Mouse (Mus musculus): ENCODE measurements around the gene Pnma1. TPM values are rescaled to one million over a fixed set of nuclear protein-coding genes. Genes with fewer than 3 reads are reported as not detected.

Gene Pnma1
- polyA plus RNA-seq, 1 experiment from 2014 or later = 0.43 TPM

GRCm38 (mm10) chr12:84175659-84176061, 27.4 kb upstream of the Pnma1 start:
- H3K4me3 ChIP-seq (ENCODE audit: low read depth, low read length) = peak overlapping the region; percentile 36
- H3K4me1 ChIP-seq (replicated peaks; ENCODE audit: control insufficient read depth, insufficient read depth, low read length) = peaks cover 55% of the 10 kb centered on the region
- H3K36me3 ChIP-seq (ENCODE audit: control insufficient read depth, insufficient read depth) = peaks cover 27% of the 10 kb centered on the region
- peak overlapping the region; percentile 65 for H3K4me2 ChIP-seq (replicated peaks; ENCODE audit: low read depth)
- H3K9me3 ChIP-seq (ENCODE audit: control insufficient read depth) = no peaks in the 10 kb centered on the region
- ATAC-seq = peak; percentile 70
- TF ChIP-seq CTCF (IDR thresholded peaks at IDR 0.05; ENCODE audit: low read depth) = peak; percentile 30
- H3K27ac ChIP-seq (ENCODE audit: low read depth, low read length) = peak overlapping the region; percentile 93
- WGBS = under 1% methylated on average over 19 of the region's 20 CpGs
- 0 out of 2 replicates have a peak overlapping the region, but pooled peaks have one; percentile 19 for H3K9ac ChIP-seq (ENCODE audit: low read depth, low read length)
- no peaks in the 10 kb centered on the region for H3K27me3 ChIP-seq (replicated peaks; ENCODE audit: control insufficient read depth, insufficient read depth, low read length)

- Histone ChIP-seq H3K36me3 (ENCODE audit: control insufficient read depth, insufficient read depth) (peaks cover 27% of the 10 kb centered on the region), H3K4me3 (ENCODE audit: low read depth, low read length) (0 out of 2 replicates have a peak overlapping the region, but pooled peaks have one; percentile 36), H3K4me2 (replicated peaks; ENCODE audit: low read depth) (peak overlapping the region; percentile 65), H3K27ac (ENCODE audit: low read depth, low read length) (peak overlapping the region; percentile 93), H3K4me1 (replicated peaks; ENCODE audit: control insufficient read depth, insufficient read depth, low read length) (peaks cover 47% of the 10 kb centered on the region), H3K9me3 (ENCODE audit: control insufficient read depth) (no peaks in the 10 kb centered on the region), H3K9ac (ENCODE audit: low read depth, low read length) (0 out of 2 replicates have a peak overlapping the region, but pooled peaks have one; percentile 19), H3K27me3 (replicated peaks; ENCODE audit: control insufficient read depth, insufficient read depth, low read length) (no peaks in the 10 kb centered on the region)
- 29% methylated on average over 6 of the region's 6 CpGs for WGBS
- peak; percentile 52 for ATAC-seq
- no peak for TF ChIP-seq CTCF (IDR thresholded peaks at IDR 0.05; ENCODE audit: low read depth)
Measured at GRCm38 (mm10) chr12:84174871-84175270, 26.6 kb upstream of the Pnma1 start.

- Histone ChIP-seq H3K9ac (ENCODE audit: low read depth, low read length) (0 out of 2 replicates have a peak overlapping the region, but pooled peaks have one; percentile 22), H3K4me3 (ENCODE audit: low read depth, low read length) (no peak overlapping the region), H3K36me3 (ENCODE audit: control insufficient read depth, insufficient read depth) (peaks cover 31% of the 10 kb centered on the region)
Measured at GRCm38 (mm10) chr12:84174190-84174811, 26.0 kb upstream of the Pnma1 start.

GRCm38 (mm10) chr12:84173309-84173915, 25.1 kb upstream of the Pnma1 start:
- peak overlapping the region; percentile 22; the same call in 1 of the 2 replicates for H3K9ac ChIP-seq (ENCODE audit: low read depth, low read length)
- no peaks in the 10 kb centered on the region for H3K27me3 ChIP-seq (replicated peaks; ENCODE audit: control insufficient read depth, insufficient read depth, low read length)
- H3K4me2 ChIP-seq (replicated peaks; ENCODE audit: low read depth) = peak overlapping the region; percentile 65

More at GRCm38 (mm10) chr12:84174190-84174811, 26.0 kb upstream of the Pnma1 start:
- H3K27me3 ChIP-seq (replicated peaks; ENCODE audit: control insufficient read depth, insufficient read depth, low read length) = no peaks in the 10 kb centered on the region
- peak overlapping the region; percentile 93 for H3K27ac ChIP-seq (ENCODE audit: low read depth, low read length)
- TF ChIP-seq CTCF (IDR thresholded peaks at IDR 0.05; ENCODE audit: low read depth) = no peak
- peaks cover 46% of the 10 kb centered on the region for H3K4me1 ChIP-seq (replicated peaks; ENCODE audit: control insufficient read depth, insufficient read depth, low read length)
- no peaks in the 10 kb centered on the region for H3K9me3 ChIP-seq (ENCODE audit: control insufficient read depth)
- 34% methylated on average over 9 of the region's 9 CpGs for WGBS
- ATAC-seq = peak; percentile 51
- H3K4me2 ChIP-seq (replicated peaks; ENCODE audit: low read depth) = peak overlapping the region; percentile 65

GRCm38 (mm10) chr12:84172862-84173261, 24.6 kb upstream of the Pnma1 start:
- no peak overlapping the region for H3K9ac ChIP-seq (ENCODE audit: low read depth, low read length)
- H3K27me3 ChIP-seq (replicated peaks; ENCODE audit: control insufficient read depth, insufficient read depth, low read length) = no peaks in the 10 kb centered on the region
- no peak overlapping the region for H3K27ac ChIP-seq (ENCODE audit: low read depth, low read length)
- H3K4me3 ChIP-seq (ENCODE audit: low read depth, low read length) = no peak overlapping the region
- H3K36me3 ChIP-seq (ENCODE audit: control insufficient read depth, insufficient read depth) = peaks cover 31% of the 10 kb centered on the region
- WGBS = 93% methylated on average over 17 of the region's 17 CpGs
- no peak overlapping the region for H3K4me2 ChIP-seq (replicated peaks; ENCODE audit: low read depth)
- no peak for TF ChIP-seq CTCF (IDR thresholded peaks at IDR 0.05; ENCODE audit: low read depth)
- H3K4me1 ChIP-seq (replicated peaks; ENCODE audit: control insufficient read depth, insufficient read depth, low read length) = peaks cover 34% of the 10 kb centered on the region
- H3K9me3 ChIP-seq (ENCODE audit: control insufficient read depth) = no peaks in the 10 kb centered on the region
- no peak for ATAC-seq

More at GRCm38 (mm10) chr12:84173309-84173915, 25.1 kb upstream of the Pnma1 start:
- ATAC-seq = no peak
- Histone ChIP-seq H3K4me1 (replicated peaks; ENCODE audit: control insufficient read depth, insufficient read depth, low read length) (peaks cover 39% of the 10 kb centered on the region), H3K4me3 (ENCODE audit: low read depth, low read length) (no peak overlapping the region), H3K9me3 (ENCODE audit: control insufficient read depth) (no peaks in the 10 kb centered on the region), H3K27ac (ENCODE audit: low read depth, low read length) (peak overlapping the region; percentile 93), H3K36me3 (ENCODE audit: control insufficient read depth, insufficient read depth) (peaks cover 31% of the 10 kb centered on the region)
- WGBS = 77% methylated on average over 13 of the region's 13 CpGs
- TF ChIP-seq CTCF (IDR thresholded peaks at IDR 0.05; ENCODE audit: low read depth) = no peak

- no peak overlapping the region for H3K9ac ChIP-seq (ENCODE audit: low read depth, low read length)
- no peak for ATAC-seq
- H3K4me1 ChIP-seq (replicated peaks; ENCODE audit: control insufficient read depth, insufficient read depth, low read length) = peaks cover 28% of the 10 kb centered on the region
- peaks cover 36% of the 10 kb centered on the region for H3K36me3 ChIP-seq (ENCODE audit: control insufficient read depth, insufficient read depth)
- TF ChIP-seq CTCF (IDR thresholded peaks at IDR 0.05; ENCODE audit: low read depth) = no peak
- 89% methylated on average over 3 of the region's 3 CpGs for WGBS
- H3K4me2 ChIP-seq (replicated peaks; ENCODE audit: low read depth) = no peak overlapping the region
- H3K4me3 ChIP-seq (ENCODE audit: low read depth, low read length) = no peak overlapping the region
- no peaks in the 10 kb centered on the region for H3K9me3 ChIP-seq (ENCODE audit: control insufficient read depth)
- no peaks in the 10 kb centered on the region for H3K27me3 ChIP-seq (replicated peaks; ENCODE audit: control insufficient read depth, insufficient read depth, low read length)
- no peak overlapping the region for H3K27ac ChIP-seq (ENCODE audit: low read depth, low read length)
Measured at GRCm38 (mm10) chr12:84172216-84172615, 23.9 kb upstream of the Pnma1 start.

All from intestine, postnatal 0 days (tissue).